Mouse (Mus musculus): ENCODE measurements around the gene 4931429L15Rik.

GRCm38 (mm10) chr9:46256177-46256576, 63.6 kb downstream of the 4931429L15Rik start:
- TF ChIP-seq CTCF (IDR thresholded peaks at IDR 0.05; ENCODE audit: control insufficient read depth, insufficient read depth, insufficient read length) (no peak), MYOD1 (IDR thresholded peaks at IDR 0.05; ENCODE audit: control insufficient read depth, insufficient read length, low read depth) (no peak)

All from C2C12 (cell line).